Mouse (Mus musculus) left cerebral cortex, adult 2 months (tissue): ENCODE measurements at regions not wholly inside any gene's neighbourhood (a gene's known extent, or its start where the extent isn't known, plus 50 kb on each side); places are given as distances from the start of the nearest gene placed in this dataset.

Experiments
- DNase-seq, 2 experiments: peaks; one replicate each; pipeline ENCODE4 v3.0.0; 2021 to 2022; ENCODE audit warnings: low spot score in 2 of 2, mixed read lengths in 1 of 2; ENCODE audit errors: extremely low spot score in 1 of 2
- H3K27ac ChIP-seq: fragments of 200-600 bp; 2 replicates; pipeline ENCODE4 v1.8.1; 2022
- H3K4me3 ChIP-seq: fragments of 200-600 bp; 2 replicates; pipeline ENCODE4 v1.8.1; 2022
- CTCF ChIP-seq: fragments of 200-600 bp; IDR thresholded peaks from 2 replicates; pipeline ENCODE4 v1.8.1; 2022; ENCODE audit warnings: antibody characterized with exemption, mild to moderate bottlenecking, moderate library complexity
- intact Hi-C: fragments of 180-260 bp; cut with DNase I; formaldehyde crosslinking; loops from one replicate; pipeline ENCODE4 v1.15.1; 2025

- no peak for TF ChIP-seq CTCF
- H3K27ac ChIP-seq: no peak overlapping the region
- intact Hi-C loops: no loop called here
Measured at GRCm38 (mm10) chr5:112012505-112013164, 239.7 kb downstream of the Cryba4 start.

GRCm38 (mm10) chr5:112018925-112019324 lies 233.4 kb downstream of the Cryba4 start:
- DNase-seq: no peak
- intact Hi-C loops: no loop called here
- no peak overlapping the region for H3K27ac ChIP-seq
- H3K4me3 ChIP-seq: no peak overlapping the region
- no peak for TF ChIP-seq CTCF

More at GRCm38 (mm10) chr5:112012505-112013164, 239.7 kb downstream of the Cryba4 start:
- no peak for DNase-seq
- no peak overlapping the region for H3K4me3 ChIP-seq

- DNase-seq: no peak
- intact Hi-C loops: no loop called here
- no peak overlapping the region for H3K4me3 ChIP-seq
- no peak overlapping the region for H3K27ac ChIP-seq
- no peak for TF ChIP-seq CTCF
Measured at GRCm38 (mm10) chr5:112020882-112021281, 231.4 kb downstream of the Cryba4 start.

DNA sequence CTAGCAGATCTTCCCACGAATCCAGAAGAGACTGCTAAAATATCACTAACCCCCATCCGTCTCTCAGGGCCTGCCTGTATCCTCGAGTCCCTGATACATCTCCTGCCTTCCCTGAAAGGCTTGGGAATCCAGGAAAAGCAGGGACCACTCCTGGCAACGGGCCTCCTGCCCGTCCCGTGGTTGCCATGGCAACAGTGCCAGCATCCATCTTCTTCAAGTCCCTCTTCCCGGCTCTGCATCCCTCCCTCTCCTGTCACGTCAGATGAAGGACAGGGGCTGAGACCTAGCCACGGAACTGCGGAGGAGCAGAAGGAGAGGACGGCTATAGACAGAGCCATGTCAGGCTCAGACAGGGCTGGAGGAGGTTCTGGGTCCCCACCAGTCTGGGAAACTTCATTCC lies 222.4 kb downstream of the Cryba4 start:
- no peak for TF ChIP-seq CTCF
- DNase-seq: peak; percentile 36 to 51
- intact Hi-C loops: no loop called here
- Histone ChIP-seq H3K4me3 (no peak overlapping the region), H3K27ac (no peak overlapping the region)

- DNase-seq: no peak
- Histone ChIP-seq H3K4me3 (no peak overlapping the region), H3K27ac (no peak overlapping the region)
- intact Hi-C loops: no loop called here
- TF ChIP-seq CTCF: no peak
Measured at GRCm38 (mm10) chr5:112032036-112032435, 220.3 kb downstream of the Cryba4 start.

DNA sequence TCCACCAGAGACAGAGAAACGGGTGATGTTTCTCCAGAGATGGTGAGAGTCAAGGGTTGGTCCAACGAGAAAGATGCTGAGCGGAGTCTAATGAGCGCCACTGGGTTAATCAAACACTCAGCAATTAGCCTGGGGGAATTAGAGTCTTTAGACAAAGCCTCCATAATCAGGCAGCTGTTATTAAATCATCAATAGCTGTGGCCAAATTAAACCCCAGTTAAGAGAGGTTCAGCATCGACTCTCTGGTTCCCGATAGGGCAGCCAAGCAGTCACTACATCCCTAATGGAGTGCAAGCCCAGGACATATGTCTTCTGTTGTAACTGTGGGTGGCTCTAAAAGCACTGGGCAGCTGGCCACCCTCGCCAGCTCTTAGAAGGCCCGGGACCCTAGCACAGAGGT lies 216.9 kb downstream of the Cryba4 start:
- DNase-seq: no peak
- no peak for TF ChIP-seq CTCF
- intact Hi-C loops: no loop called here
- H3K27ac ChIP-seq: no peak overlapping the region
- H3K4me3 ChIP-seq: no peak overlapping the region

GRCm38 (mm10) chr5:112037080-112037479 lies 215.2 kb downstream of the Cryba4 start:
- intact Hi-C loops: no loop called here
- no peak for TF ChIP-seq CTCF
- Histone ChIP-seq H3K27ac (no peak overlapping the region), H3K4me3 (no peak overlapping the region)
- DNase-seq: no peak

GRCm38 (mm10) chr5:112039645-112040372 lies 212.5 kb downstream of the Cryba4 start:
- DNase-seq: no peak
- no peak overlapping the region for H3K4me3 ChIP-seq
- peak overlapping the region; percentile 70; the same call in 1 of the 2 replicates for H3K27ac ChIP-seq
- no peak for TF ChIP-seq CTCF
- intact Hi-C loops: no loop called here

- no peak overlapping the region for H3K4me3 ChIP-seq
- intact Hi-C loops: no loop called here
- no peak for DNase-seq
- H3K27ac ChIP-seq: peak overlapping the region; percentile 70; the same call in 1 of the 2 replicates
- TF ChIP-seq CTCF: no peak
Measured at GRCm38 (mm10) chr5:112040678-112041077, 211.6 kb downstream of the Cryba4 start.

DNA sequence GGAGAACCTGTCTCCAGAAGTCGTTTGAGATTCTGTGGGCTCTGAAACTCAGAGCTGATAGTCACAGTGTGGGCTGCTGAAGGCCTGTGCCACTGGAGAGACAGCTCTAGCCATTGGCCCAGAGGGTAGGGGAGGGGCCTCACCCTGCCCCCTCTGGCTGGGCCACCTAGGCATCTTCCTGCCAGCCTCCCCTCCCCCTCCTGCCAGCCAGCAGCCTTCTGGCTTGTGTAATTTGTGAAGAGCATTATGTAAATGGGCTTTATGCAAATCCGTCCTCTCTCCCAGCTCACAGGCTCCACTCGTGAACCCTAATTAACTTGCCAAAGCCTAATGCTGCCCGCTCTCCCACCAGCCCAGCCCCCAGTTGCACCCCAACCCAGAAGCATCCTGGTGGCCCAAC lies 211.0 kb downstream of the Cryba4 start:
- no peak for TF ChIP-seq CTCF
- no peak overlapping the region for H3K4me3 ChIP-seq
- intact Hi-C loops: no loop called here
- H3K27ac ChIP-seq: peak overlapping the region; percentile 70; the same call in 1 of the 2 replicates
- DNase-seq: peak; percentile 31 to 44

DNA sequence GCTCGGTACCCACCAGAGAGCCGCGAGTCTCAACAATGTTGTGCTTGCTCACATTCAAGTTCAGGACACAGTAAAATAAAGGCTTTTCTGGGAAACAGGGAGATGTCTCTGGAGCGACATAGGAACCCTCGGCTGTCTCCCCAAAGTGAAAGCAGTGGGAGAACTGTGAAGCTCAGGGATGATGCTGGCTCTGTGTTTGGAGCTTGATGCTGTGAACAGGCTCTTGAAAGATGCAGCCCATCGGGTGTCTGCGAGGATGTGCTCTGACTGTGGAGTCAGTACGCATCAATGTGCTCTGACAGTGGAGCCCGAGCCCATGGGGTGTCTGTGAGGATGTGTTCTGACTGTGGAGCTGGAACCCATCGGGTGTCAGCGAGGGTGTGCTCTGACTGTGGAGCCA lies 210.1 kb downstream of the Cryba4 start:
- DNase-seq: no peak
- no peak for TF ChIP-seq CTCF
- intact Hi-C loops: no loop called here
- H3K27ac ChIP-seq: no peak overlapping the region; the same call in 1 of the 2 replicates
- H3K4me3 ChIP-seq: no peak overlapping the region

GRCm38 (mm10) chr5:112050046-112050782 lies 202.1 kb downstream of the Cryba4 start:
- no peak for DNase-seq
- H3K27ac ChIP-seq: 0 out of 2 replicates have a peak overlapping the region, but pooled peaks have one; percentile 5
- no peak overlapping the region for H3K4me3 ChIP-seq
- TF ChIP-seq CTCF: no peak
- intact Hi-C loops: no loop called here
